Mouse (Mus musculus) thymus, postnatal 4 days (tissue): ENCODE measurements around the gene Daglb.
"Not testable (repeated sequence)": the region's sequence is repeated elsewhere in the genome, so short reads cannot be mapped to it uniquely, and the experiment has no call there.

Source experiments
- DNase-seq: peaks from one replicate; pipeline ENCODE4 v3.0.0; 2021

Gene Daglb

DNA sequence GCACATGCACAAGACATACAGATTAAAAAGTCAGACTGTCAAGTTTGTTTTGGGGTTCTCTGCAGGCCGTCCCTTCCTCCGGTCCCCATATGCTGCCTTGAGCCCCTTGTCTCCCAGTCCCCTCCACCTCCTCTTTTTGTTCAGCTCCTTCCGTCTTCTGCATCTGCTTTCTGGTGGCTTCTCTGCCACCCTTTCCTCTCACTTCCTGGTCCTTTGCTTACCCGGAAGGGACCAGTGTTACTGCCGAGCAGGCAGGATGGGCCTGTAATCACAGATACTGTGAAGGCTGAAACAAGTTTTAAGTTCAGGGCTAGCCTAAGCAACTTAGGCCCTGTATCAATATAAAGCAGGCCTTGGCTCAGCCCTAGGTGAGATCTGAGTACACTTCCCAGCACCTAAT is 23.6 kb downstream of the Daglb start:
- DNase-seq, result no peak

DNA sequence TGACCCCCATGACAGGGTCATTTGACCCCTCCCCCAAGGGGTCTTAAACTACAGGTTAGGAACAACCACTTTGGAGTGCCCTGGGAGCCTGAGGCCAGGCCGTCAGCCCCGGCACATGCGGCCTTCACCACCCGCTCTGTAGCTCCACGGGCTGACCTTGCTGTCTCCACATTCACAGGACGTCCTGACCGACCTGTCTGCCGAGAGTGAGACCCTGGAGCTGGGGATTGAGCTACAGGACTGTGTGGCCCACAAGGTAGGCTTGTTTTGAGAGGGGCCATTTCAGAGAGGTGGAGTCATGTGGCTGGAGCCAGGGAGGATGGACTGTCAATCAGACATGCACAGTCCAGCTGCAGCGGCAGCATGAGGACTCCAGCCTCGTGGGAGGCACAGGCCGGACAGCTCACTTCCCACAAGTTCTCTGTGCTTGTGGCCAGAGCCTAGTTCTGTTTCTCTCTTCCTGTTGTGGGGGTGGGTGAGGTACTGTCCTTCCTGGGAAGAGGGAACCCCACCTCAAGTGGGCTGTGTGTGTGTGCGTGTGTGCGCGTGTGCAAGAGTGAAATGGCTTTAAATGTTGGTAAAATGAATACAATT is 25.5 kb downstream of the Daglb start:
- DNase-seq, result no peak

DNA sequence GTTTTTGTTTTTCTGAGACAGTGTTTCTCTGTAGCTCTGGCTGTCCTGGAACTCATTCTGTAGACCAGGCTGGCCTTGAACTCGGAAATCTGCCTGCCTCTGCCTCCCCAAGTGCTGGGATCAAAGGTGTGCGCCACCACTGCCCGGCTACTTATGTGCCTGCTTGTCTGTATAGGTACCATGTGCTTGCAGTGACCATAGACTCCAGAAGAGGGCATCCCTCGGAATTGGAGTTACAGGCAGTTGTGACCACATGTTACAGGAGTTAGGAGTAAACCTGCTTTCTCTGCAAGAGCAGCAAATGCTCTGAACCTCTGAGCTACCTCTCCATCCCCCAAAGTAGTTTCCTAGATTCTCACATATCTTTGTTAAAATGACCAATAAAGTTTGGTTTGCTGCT is 27.4 kb downstream of the Daglb start:
- no peak for DNase-seq

DNA sequence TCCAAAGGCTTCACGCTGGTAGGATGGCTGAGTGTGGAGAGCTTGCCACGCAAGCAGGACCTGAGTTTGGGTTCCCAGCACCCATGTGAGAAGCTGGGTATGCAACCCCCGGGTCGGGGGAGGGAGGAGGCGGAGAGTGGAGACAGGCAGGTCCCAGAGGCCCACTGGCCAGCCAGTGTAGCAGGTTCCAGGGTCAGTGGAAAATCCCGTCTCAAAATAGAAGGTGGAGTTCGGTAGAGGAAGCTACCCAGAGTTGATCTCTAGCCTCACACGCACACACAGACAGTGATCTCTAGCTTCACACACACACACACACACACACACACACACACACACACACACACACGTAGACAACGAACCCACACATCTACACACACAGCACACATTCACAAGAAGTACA is 28.8 kb downstream of the Daglb start:
- DNase-seq, result no peak

DNA sequence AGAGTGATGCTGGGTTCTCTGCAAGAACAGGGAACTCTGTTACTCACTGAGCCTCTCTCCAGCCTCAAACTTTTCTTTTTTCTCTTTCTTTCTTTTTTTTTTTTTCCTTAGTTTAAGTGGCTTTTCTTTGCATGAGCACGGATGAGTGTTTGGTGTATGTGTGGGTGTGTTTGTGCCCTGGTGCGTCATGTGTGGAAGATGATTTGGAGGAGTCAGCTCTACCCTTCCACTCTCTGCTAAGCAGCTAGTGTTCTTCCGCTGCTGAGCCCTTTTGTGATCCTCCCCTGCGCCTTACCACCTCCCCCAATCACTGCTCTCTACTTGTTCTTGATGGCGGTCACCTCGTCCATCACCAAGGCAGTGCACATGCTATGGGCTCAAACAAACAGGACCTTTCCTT is 31.3 kb downstream of the Daglb start:
- DNase-seq, result no peak

DNA sequence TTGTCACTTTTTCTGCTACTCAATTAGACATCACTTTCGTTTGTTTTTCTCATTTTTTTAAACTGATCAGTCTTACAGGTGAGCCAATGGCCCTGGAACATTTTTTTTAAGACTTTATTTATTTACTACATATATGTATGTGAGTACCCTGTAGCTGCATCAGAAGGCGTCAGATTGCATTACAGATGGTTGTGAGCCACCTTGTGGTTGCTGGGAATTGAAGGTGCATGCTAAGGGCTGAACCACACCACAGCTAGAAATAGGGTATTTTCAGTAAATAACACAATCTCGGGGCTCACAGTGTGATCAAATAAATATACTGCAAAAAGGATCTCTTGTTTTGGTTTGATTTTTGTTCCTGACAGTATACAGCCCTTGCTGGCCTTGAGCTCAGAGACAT is 33.1 kb downstream of the Daglb start:
- no peak for DNase-seq

DNA sequence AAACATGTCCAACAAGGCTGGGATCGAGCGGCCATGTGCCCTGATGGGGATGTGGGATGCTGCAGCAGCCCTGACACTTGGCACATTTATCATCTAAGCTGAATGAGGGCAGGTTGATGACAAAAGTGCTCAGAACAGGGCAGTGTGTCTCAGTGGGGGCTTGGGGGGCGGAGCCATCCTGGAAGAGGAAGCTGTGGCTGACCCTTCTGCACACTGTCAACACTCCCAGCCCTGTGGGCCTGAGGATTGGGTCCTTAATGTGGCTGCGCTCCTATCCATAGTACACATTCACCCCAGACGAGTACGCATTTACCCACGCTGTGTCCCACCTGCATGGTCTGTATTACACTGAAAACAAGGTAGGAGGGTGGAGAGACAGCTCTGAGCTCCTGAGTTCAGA is 34.8 kb downstream of the Daglb start:
- DNase-seq, result no peak

DNA sequence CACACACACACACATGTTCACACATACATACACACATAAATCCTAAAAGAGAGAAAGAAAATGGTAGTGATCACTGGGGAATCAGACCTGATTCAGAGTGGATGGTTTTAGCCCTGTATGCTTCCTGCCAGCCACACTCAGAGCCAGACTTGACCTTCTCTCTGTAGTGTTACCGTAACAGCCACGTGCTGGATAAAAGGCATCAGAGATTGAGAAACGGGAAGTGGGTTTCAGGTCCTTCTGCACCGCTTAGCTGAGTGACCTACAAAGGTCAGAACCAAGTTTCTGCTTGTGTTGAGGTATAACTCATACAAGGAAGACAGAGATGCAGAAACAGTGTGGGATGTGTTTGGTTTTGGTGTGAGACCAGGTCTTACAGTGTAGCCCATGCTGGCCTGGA is 35.3 kb downstream of the Daglb start:
- no peak for DNase-seq

DNA sequence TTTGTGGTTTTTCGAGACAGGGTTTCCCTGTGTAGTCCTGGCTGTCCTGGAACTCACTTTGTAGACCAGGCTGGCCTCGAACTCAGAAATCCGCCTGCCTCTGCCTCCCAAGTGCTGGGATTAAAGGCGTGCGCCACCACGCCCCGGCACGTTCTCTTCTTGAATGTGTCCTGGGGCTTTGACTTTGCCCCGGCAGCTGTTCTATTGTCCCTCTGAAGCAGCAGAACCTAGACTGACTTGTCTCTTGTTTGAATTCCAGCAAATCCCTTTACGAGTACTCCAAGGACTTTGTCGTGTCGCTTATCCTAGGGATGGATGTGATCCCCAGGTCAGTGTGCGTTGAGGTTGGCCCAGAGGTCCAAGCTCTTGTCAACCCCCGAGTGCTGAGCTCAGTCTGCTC is 36.3 kb downstream of the Daglb start:
- not testable (repeated sequence) for DNase-seq

DNA sequence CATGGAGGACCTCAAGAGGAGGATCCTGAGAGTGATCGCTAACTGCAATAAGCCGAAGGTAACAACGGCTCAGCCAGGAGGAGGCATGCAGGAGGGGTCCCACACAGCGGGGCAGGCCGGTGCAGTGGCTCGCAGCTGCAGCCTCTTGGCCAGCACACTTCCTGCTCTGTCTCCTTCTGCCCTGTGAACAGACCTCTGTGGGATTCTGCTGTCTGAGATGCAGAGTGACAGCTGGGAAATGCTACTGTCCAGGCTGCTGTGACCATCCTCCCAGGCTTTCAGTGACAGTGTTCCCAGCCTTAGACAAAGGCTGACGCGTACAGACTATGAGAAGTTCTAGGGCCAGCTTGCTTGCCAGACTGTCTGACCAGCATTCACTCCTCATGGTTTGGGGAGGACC is 36.8 kb downstream of the Daglb start:
- no peak for DNase-seq

DNA sequence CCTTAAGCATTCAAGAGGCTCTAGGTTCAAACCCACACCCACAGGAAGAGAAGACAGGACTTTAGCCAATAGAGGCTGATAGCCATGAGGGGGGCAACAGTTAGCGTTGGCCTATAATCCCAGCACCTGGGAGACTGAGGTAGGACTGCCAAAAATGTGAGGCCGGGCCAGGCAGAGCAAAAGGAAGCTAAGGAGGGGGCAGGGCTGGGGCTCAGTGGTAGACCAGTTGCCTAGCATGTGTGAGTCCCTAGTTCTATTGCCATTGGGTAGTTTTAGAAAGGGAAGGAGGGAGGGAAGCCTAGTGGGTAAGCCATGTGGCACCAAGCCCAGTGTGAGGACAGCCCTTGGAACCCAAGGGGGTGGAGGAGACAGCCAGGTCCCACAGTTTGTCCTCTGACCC is 37.3 kb downstream of the Daglb start:
- DNase-seq, result no peak

DNA sequence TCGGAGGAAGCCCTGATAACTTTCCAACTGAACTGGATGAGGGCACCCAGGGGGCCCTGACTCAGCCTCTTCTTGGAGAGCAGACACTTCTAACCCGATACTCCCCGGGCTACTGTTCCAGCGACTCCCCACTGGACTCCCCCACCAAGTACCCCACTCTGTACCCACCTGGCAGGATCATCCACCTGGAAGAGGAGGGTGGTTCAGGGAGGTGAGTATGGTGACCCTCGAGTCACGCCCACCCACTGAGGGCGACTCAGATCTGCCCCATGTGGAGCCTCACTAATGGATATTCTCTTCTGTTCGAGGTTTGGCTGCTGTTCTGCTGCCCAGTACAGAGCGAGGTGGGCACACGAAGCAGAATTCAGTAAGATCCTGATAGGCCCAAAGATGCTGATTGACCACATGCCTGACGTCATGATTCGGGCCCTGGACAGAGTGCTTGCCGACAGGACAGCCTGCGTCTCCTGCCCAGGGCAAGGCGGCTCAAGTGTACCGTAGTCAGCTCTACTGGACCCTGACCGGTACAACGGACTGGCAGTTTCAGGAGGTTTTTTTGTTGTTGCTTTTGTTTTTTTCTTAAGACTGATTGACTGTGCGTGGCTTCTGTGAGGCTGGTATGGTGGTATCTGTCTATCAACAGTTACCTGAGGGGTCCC is 38.6 kb downstream of the Daglb start:
- no peak for DNase-seq

DNA sequence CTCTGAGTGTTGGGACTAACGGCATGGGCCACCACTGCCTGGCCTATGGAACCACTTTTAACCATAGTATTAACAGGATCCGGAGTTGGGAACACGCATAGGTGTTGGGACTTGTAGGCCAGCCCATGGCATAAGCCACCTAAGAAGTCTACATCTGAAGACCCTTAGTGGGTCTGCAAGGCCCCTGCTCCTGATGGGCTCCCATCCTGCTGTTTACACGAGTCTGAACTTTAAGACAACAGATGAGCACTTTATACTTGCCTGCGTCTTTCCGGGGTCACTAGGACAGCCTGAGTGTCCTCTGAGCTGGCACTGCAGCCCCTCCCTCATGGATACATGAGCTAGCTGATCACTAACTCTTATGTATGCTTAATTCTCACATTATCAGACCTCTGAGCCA is 39.4 kb downstream of the Daglb start:
- DNase-seq, result no peak

DNA sequence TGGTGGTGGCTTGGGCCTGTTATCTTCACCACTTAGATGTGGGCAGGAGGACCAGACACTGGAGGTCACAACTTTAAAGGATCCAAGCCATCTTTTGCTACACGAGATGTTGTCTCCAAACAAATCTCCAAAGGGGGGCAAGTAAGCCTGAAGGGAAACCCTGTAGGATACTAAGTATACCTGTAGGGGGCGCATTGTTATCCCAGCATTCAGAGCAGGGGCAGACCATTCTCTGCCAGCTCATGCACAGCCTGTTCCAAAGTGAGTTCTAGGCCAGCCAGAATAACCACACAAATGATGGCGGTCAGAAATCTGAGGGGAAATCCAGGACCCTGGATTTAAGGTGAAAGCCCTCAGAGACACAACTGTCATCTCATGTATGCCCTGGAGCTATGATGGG is 40.1 kb downstream of the Daglb start:
- DNase-seq, result no peak

DNA sequence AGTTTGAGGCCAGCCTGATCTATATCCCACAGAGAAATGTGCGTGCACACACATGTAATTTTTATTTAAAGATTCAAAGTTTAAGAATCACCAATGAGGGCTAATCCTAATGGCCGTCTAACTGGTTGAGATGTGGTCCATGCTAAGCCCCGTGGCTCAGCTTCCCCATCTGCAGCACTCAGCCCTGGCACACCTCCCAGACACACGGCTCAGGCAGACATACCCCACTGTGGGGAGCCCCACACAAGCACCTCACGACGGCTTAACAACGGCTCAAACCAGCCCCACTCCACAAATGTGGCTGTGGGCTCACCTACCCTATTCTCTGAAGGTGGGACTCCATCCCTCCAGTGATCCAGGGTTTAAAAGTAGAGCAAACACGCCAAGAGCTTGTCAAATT is 40.7 kb downstream of the Daglb start:
- no peak for DNase-seq

DNA sequence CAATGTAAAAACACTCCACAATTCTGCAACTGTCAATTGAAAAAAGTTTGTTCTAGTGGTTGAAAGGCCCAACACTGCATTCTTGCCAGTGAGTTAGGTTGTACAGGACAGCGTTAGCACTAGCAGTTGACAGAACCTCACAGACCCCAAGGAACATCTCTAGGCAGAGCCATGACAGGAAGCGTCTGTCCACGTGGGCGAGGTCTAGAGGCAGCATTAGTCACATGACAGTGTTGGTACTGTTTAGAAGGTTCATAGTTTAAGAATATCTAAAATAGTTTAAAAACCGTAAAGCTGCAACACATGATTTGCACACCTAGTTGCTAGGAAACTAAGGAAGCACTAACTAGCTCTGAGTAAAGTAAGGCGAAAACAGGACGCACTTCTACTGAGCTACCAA is 41.2 kb downstream of the Daglb start:
- no peak for DNase-seq

DNA sequence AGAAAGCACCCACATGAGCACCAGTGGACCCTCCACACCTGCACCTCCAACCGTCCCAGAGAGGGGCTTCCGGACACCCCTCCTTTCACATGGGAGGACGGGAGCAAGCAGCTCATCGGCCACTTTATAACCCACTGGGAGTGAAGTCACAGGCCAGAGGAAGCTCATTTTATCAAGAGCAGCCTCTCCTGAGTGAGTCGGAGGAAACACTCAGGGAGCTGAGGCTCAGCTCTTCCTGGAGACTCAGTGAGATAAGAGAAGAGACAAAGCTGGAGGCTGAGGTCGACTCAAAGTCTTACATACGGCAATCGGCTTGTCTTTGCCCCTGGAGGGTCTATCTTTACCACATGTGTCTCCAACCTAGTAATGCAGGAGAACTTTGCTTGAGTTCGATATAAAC is 44.9 kb downstream of the Daglb start:
- DNase-seq, result no peak

DNA sequence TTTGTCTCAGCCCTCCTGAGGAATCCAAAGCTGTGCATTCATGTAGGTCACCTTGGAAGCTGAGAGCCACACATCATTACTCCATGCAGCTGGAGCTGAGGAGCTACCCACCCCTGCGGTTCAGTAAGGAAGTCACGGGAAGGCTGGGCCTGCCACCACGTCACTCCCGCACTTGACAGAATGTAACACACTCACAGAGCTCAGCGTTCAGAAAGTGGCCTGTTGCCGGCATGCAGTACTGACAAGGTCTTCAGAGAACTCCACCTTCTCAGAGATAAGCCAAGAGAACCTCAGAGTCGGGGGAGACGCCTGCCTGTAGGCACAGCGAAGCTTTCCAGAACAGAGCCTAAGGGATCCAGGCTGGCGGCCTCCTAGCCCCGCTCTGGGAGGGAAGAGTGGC is 45.4 kb downstream of the Daglb start:
- DNase-seq, result no peak

DNA sequence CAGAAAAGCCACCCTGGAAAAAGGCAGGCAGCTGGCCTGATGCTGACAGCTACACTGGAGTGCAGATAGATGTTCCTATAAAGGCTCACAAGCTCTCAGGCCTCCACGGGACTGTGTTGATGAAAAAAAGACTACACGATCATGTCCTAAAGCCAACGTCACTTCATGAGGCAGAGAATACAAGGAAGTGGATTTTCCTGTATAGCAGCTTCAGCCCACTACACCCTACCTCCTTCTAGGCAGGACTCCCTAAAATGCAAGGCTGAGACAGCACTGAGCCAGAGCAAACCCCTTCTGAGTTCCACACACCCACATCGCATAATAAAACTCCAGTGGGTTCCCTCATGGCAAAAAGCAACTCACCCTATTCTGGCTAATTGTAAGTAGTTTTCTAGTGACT is 47.2 kb downstream of the Daglb start:
- DNase-seq, result no peak

DNA sequence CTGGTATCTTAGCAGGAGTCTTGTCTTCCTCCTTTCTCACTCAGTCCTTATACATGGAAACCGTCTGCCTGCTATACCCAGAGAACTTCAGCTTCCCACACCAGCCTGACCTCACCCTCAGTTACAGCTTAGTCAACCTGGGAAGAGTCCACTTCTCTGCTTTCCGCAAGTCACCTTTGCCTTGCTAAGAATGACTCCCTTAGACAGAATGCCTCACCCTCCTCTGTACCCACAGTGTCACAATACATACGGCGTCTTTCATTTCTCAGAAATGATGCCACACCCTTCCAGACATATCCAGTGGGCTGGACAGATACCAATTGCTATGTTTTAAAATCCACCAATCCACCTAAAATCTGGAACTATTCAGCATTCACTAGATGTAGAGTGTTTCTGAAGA is 47.9 kb downstream of the Daglb start:
- DNase-seq, result no peak

DNA sequence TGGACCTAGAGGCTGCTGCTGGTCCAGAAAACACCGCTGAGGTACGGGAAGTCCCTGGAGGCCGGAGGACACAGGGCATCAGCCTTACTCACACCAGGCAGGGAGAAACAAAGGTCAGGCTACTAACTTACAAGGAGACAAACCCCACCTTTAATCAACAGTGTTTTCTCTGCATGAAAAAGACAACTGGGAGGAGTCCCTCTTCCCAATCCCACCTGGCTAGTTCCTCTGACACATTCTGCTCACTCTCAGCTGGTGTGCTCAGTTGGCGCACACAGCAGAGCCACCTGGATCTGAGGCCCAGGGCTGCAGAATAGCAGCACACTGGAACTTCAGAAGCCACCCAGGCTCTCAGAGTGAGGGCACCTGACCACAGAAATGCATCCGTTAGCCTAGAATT is 50.5 kb downstream of the Daglb start:
- DNase-seq, result no peak

DNA sequence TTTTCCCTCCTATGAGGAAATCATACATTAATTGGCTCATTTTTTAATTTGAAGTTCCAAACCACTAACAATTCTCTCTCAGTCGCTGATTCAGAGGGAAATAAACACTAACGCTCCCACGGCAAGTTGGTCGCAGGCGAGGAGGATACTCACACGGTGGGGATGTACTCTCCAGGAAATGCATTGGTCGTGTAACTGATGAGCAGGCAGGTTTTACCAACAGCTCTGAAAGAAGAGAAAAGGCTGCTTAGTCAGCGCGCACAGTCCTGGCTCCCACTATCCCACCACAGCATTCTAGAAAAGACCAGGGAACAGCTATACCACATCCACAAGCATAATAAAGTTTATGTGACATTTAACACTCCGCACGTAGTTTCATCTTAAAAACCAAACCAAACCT is 52.6 kb downstream of the Daglb start:
- DNase-seq, result no peak

DNA sequence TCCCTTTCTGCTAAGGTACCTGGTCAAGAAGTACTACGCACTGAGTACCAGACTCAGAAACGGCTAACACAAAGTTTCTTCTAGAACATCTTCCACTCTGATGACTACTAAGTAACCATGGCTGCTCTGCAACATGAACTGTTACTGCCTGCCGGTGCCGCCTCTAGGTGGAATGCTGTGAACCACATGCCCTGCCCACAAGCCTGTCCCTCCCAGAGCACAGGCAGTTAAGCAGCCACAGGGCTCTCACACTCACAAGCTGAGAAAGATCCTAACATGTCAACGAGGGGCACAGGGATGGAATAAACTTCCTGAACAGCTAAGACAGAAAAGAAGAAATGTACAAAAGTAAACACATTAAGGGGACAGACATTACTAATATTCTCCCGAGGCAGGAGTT is 53.1 kb downstream of the Daglb start:
- no peak for DNase-seq

DNA sequence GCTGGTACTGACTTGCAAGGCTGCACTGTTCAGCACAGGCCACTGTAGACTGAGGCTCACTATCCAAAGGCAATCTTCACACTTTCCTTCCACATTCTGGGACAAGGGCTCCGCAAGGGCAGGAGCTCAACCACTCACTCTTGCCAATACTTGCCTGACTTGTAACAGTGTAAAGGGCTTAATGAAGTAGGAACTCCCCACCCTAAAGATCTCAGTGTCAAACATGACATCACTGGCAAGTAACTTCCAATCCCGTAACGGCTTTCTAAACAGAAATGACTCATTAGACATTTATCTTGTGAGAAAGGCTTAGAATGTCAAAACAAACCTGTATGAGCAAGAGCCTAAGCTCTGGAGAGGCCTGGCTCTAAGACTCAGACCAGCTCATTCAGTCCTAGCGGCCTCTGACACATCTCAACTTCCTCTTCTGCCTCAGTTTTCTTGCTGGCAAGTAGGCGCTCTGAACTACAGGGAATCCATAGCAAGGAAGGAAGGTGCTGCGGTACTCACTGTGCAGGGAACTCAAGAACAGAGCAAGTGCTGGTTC is 53.7 kb downstream of the Daglb start:
- DNase-seq, result no peak

DNA sequence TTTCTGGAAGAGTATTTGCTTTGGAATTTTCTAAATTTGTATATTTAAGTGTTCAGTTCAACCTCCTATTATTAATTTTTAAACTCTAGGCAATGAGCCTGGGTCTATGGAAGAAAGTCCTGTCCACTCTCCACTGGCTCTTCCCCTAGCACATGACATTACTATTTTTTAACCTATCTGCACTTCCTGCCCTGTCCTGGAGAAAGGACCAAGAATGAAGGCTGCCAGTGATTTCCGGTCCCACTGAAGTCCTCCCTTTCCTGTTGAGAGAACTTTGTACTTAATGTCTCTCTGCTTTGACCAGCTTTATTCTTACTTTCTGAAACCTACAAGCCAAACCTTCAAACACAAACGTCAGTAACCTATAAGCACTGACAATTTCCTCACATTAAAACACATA is 56.0 kb downstream of the Daglb start:
- no peak for DNase-seq
